Mouse (Mus musculus): Measurements from ENCODE around the gene Fbxo11. TPM values are rescaled to one million over a fixed set of nuclear protein-coding genes. Genes with fewer than 3 reads are reported as not detected.

Gene Fbxo11
- total and polyA plus RNA-seq, 3 experiments: 9.4 to 91.4 (median 17.5) TPM

- H3K27ac ChIP-seq (ENCODE audit: control insufficient read depth, low read depth, low read length): peak overlapping the region; percentile 48
- peaks cover 0 to 8% of the 10 kb centered on the region in 2 experiments; a peak in 2 of 4 replicates for H3K36me3 ChIP-seq (ENCODE audit: control insufficient read depth in 1 of 2, insufficient read depth in 2 of 2, low read length in 2 of 2)
- peak overlapping the region; percentile 29 for H3K9ac ChIP-seq (ENCODE audit: control insufficient read depth, low read depth, low read length, poor library complexity, severe bottlenecking)
- no peak for TF ChIP-seq NRF1 (IDR thresholded peaks at IDR 0.05; ENCODE audit: insufficient read depth, low read depth, low read length, poor library complexity, severe bottlenecking)
- TF ChIP-seq MAFK (IDR thresholded peaks at IDR 0.05; ENCODE audit: borderline replicate concordance, low read depth, low read length): peak; percentile 29; the same call in 1 of the 2 replicates
- no peak for TF ChIP-seq KAT2A (conservative IDR thresholded peaks at IDR 0.05; ENCODE audit: low read depth, low read length)
- no peak for TF ChIP-seq ZKSCAN1 (IDR thresholded peaks at IDR 0.05; ENCODE audit: low read depth, low read length)
- TF ChIP-seq BHLHE40 (IDR thresholded peaks at IDR 0.05; ENCODE audit: borderline replicate concordance, low read depth, low read length): no peak
- no peak for TF ChIP-seq POLR2AphosphoS5 (IDR thresholded peaks at IDR 0.05; ENCODE audit: borderline replicate concordance, low read depth, low read length)
- TF ChIP-seq TAL1 (IDR thresholded peaks at IDR 0.05; ENCODE audit: low read length): 0 out of 2 replicates have a peak, but pooled peaks have one; percentile 26
- TF ChIP-seq CTCF (IDR thresholded peaks at IDR 0.05 in 2 of 3, conservative IDR thresholded peaks at IDR 0.05 in 1 of 3; ENCODE audit: control insufficient read depth in 1 of 3, insufficient read depth in 1 of 3, low read depth in 2 of 3, low read length in 3 of 3, poor library complexity in 1 of 3, severe bottlenecking in 1 of 3): peak in 1 of 3 experiments; percentile 33; a peak in 2 of 6 replicates
- no peak for TF ChIP-seq MAZ (IDR thresholded peaks at IDR 0.05; ENCODE audit: low read depth, low read length)
- TF ChIP-seq MYB (IDR thresholded peaks at IDR 0.05; ENCODE audit: low read depth, low read length): peak; percentile 64; the same call in 1 of the 2 replicates
- TF ChIP-seq TCF12 (IDR thresholded peaks at IDR 0.05; ENCODE audit: low read depth, low read length): peak; percentile 40
- TF ChIP-seq CHD2 (IDR thresholded peaks at IDR 0.05; ENCODE audit: low read length): no peak
- TF ChIP-seq RCOR1 (IDR thresholded peaks at IDR 0.05; ENCODE audit: low read depth, low read length): peak; percentile 33; the same call in 1 of the 2 replicates
- TF ChIP-seq HCFC1 (IDR thresholded peaks at IDR 0.05; ENCODE audit: low read depth, low read length): no peak
- no peak for TF ChIP-seq UBTF (IDR thresholded peaks at IDR 0.05; ENCODE audit: borderline replicate concordance, insufficient read depth, low read depth, low read length)
- TF ChIP-seq ELF1 (IDR thresholded peaks at IDR 0.05; ENCODE audit: low read depth, low read length): no peak
- no peak for TF ChIP-seq TBP (IDR thresholded peaks at IDR 0.05; ENCODE audit: low read depth, low read length)
- TF ChIP-seq MEF2A (IDR thresholded peaks at IDR 0.05; ENCODE audit: extremely low read depth, insufficient replicate concordance, low read depth, low read length, poor library complexity, severe bottlenecking): no peak
- TF ChIP-seq USF1 (IDR thresholded peaks at IDR 0.05; ENCODE audit: low read depth, low read length): no peak
- peak; percentile 44 for TF ChIP-seq GATA1 (IDR thresholded peaks at IDR 0.05; ENCODE audit: low read depth, low read length)
- TF ChIP-seq NELFE (IDR thresholded peaks at IDR 0.05; ENCODE audit: low read depth, low read length): no peak
- 0 out of 2 replicates have a peak, but pooled peaks have one; percentile 52 for TF ChIP-seq CHD1 (IDR thresholded peaks at IDR 0.05; ENCODE audit: low read depth, low read length)
- TF ChIP-seq E2F4 (IDR thresholded peaks at IDR 0.05; ENCODE audit: borderline replicate concordance, low read depth, low read length): no peak
- peak; percentile 13 for TF ChIP-seq RAD21 (IDR thresholded peaks at IDR 0.05; ENCODE audit: low read depth, low read length)
- TF ChIP-seq POLR2A (IDR thresholded peaks at IDR 0.05; ENCODE audit: control insufficient read depth in 1 of 2, insufficient read depth in 1 of 2, low read depth in 1 of 2, low read length in 2 of 2, poor library complexity in 1 of 2): no peak
- peak; percentile 84 for TF ChIP-seq ETS1 (IDR thresholded peaks at IDR 0.05; ENCODE audit: low read depth, low read length)
- peak; percentile 82 for TF ChIP-seq ZNF384 (IDR thresholded peaks at IDR 0.05; ENCODE audit: low read depth, low read length)
- no peak for TF ChIP-seq ZC3H11A (IDR thresholded peaks at IDR 0.05; ENCODE audit: low read depth, low read length)
- TF ChIP-seq SIN3A (IDR thresholded peaks at IDR 0.05; ENCODE audit: low read length): peak; percentile 68
- TF ChIP-seq ZMIZ1 (IDR thresholded peaks at IDR 0.05; ENCODE audit: low read depth, low read length): no peak
- no peak for TF ChIP-seq GABPA (IDR thresholded peaks at IDR 0.05; ENCODE audit: low read depth, low read length)
- 0 out of 2 replicates have a peak, but pooled peaks have one; percentile 26 for TF ChIP-seq JUND (IDR thresholded peaks at IDR 0.05; ENCODE audit: low read depth, low read length)
- 0 out of 2 replicates have a peak, but pooled peaks have one; percentile 16 for TF ChIP-seq SMC3 (IDR thresholded peaks at IDR 0.05; ENCODE audit: low read depth, low read length)
- TF ChIP-seq MXI1 (IDR thresholded peaks at IDR 0.05; ENCODE audit: low read depth, low read length): no peak
- TF ChIP-seq EP300 (IDR thresholded peaks at IDR 0.05; ENCODE audit: low read depth in 1 of 2, low read length in 2 of 2): peak; percentile 75 to 80
Measured at GRCm38 (mm10) chr17:88113015-88113882, 48.2 kb upstream of the Fbxo11 start.

More at GRCm38 (mm10) chr17:88113015-88113882, 48.2 kb upstream of the Fbxo11 start:
- DNase-seq (ENCODE audit: low read depth, low spot score): peak; percentile 90
- Histone ChIP-seq H3K4me3 (ENCODE audit: control insufficient read depth in 1 of 2, insufficient read depth in 1 of 2, low read depth in 2 of 2, low read length in 2 of 2) (peak overlapping the region; percentile 39 to 43), H3K79me2 (ENCODE audit: control insufficient read depth, insufficient read depth, low read length, poor library complexity) (no peaks in the 10 kb centered on the region), H3K4me1 (ENCODE audit: control insufficient read depth in 1 of 2, insufficient read depth in 2 of 2, low read length in 2 of 2) (peaks cover 3 to 15% of the 10 kb centered on the region in 2 experiments; a peak in 3 of 4 replicates), H3K9me3 (replicated peaks; ENCODE audit: insufficient read depth, low read length) (no peaks in the 10 kb centered on the region), H3K27me3 (ENCODE audit: control insufficient read depth in 1 of 2, insufficient read depth in 2 of 2, low read length in 2 of 2) (no peaks in the 10 kb centered on the region)

Measured in MEL (cell line).